Mouse (Mus musculus): ENCODE measurements around the gene Nr4a1. TPM values are rescaled to one million over a fixed set of nuclear protein-coding genes. Genes with fewer than 3 reads are reported as not detected.

Gene Nr4a1
- total and polyA plus RNA-seq, 2 experiments from 2014 or later: 8.6 to 56.0 TPM

DNA sequence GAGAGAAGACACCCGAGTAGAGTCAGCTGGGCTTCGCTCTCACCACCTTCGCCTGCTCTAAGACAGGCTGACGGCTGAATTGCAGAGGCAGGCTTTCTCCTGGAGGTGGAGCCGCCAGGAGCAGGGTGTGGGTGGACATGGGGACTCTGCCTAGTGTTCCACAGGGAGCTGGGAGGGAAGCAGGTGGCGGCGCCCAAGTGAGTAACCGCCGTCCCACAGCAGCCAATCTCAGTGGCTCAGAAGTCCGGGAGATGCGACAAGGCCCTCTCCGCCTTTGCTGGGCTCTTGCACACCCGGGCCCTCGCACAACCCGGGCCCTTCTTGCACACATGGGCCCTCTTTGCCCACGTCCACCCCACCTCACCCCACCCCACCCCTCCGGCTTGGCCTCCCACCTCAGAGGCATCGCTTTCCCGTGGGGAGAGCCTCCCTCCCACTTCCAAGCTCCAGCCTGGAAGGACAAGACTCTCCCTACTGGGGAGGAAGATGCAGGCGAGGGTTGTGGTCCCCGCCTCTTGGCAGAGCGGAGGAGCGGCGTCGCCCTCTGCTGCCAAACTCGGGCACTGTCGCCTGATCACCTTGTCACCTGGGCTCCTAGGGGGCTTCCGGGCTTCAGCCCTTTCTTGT is 15.1 kb upstream of the Nr4a1 start:
- Histone ChIP-seq H3K9ac (replicated peaks; ENCODE audit: low read depth, low read length) (peak overlapping the region; percentile 30; the same call in 1 of the 2 replicates), H3K27ac (ENCODE audit: low read depth) (no peak overlapping the region), H3K27me3 (ENCODE audit: control insufficient read depth, insufficient read depth, low read length) (no peaks in the 10 kb centered on the region), H3K4me3 (ENCODE audit: low read depth, low read length) (peak overlapping the region; percentile 25), H3K4me2 (ENCODE audit: low read depth, low read length) (peak overlapping the region; percentile 60), H3K9me3 (replicated peaks; ENCODE audit: control insufficient read depth, low read length) (no peaks in the 10 kb centered on the region), H3K4me1 (ENCODE audit: control insufficient read depth, insufficient read depth) (peaks cover 26% of the 10 kb centered on the region), H3K36me3 (replicated peaks; ENCODE audit: control insufficient read depth, insufficient read depth, low read length) (no peaks in the 10 kb centered on the region)
- DNase-seq (ENCODE audit: low spot score): peak; percentile 59
- no peak for ATAC-seq (ENCODE audit: insufficient read depth, low read depth)
- TF ChIP-seq CTCF (IDR thresholded peaks at IDR 0.05; ENCODE audit: low read depth) (peak; percentile 68), EP300 (IDR thresholded peaks at IDR 0.05; ENCODE audit: low read depth) (no peak)
- 3% methylated on average over 27 of the region's 28 CpGs for WGBS

DNA sequence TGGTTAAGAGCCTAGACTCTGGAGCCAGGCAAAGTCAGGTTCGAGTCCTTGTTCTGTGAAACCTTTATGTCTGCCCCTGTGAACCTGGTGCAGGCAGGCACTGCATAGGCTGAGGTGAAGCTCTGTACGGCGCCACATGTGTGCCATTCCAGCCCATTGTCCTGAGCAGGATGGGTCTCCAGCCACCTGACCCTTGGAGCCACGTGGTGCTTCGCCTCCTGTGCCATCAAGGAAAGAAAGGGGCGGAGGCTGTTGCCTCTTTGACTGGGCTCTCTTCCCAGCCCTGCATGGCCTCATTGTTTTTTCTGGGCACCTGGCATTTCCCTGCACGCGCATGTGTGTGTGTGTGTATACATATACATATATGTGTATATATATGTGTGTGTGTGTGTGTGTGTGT is 14.2 kb upstream of the Nr4a1 start:
- Histone ChIP-seq H3K4me2 (ENCODE audit: low read depth, low read length) (no peak overlapping the region), H3K27me3 (ENCODE audit: control insufficient read depth, insufficient read depth, low read length) (no peaks in the 10 kb centered on the region), H3K36me3 (replicated peaks; ENCODE audit: control insufficient read depth, insufficient read depth, low read length) (no peaks in the 10 kb centered on the region), H3K27ac (ENCODE audit: low read depth) (no peak overlapping the region), H3K9me3 (replicated peaks; ENCODE audit: control insufficient read depth, low read length) (no peaks in the 10 kb centered on the region), H3K4me1 (ENCODE audit: control insufficient read depth, insufficient read depth) (peaks cover 26% of the 10 kb centered on the region), H3K9ac (replicated peaks; ENCODE audit: low read depth, low read length) (no peak overlapping the region), H3K4me3 (ENCODE audit: low read depth, low read length) (no peak overlapping the region)
- WGBS: 64% methylated on average over 8 of the region's 8 CpGs
- TF ChIP-seq EP300 (IDR thresholded peaks at IDR 0.05; ENCODE audit: low read depth) (no peak), CTCF (IDR thresholded peaks at IDR 0.05; ENCODE audit: low read depth) (no peak)
- no peak for ATAC-seq (ENCODE audit: insufficient read depth, low read depth)
- no peak for DNase-seq (ENCODE audit: low spot score)

DNA sequence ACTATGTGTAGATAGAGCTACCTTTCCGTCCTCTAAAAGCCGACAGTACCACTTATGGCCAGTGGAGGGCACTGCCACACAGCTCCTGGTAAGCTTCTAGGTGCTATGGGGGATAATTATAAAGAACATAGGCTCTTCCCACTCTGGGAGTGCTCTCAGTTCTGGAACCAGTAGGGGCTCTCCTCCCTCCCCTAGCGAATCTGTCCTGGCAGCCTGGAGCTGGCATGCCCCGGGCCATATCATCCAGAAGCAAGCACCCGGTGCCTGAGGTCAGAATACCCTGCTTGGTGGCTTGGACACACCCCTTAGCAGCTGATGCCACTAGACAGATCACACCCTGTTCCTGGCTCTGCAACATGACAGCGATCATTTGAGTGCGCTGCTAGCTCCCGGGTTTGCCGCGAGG is 13.3 kb upstream of the Nr4a1 start:
- DNase-seq (ENCODE audit: low spot score) (peak; percentile 99), ATAC-seq (ENCODE audit: insufficient read depth, low read depth) (peak; percentile 88)
- no peaks in the 10 kb centered on the region for H3K27me3 ChIP-seq (ENCODE audit: control insufficient read depth, insufficient read depth, low read length)
- TF ChIP-seq CTCF (IDR thresholded peaks at IDR 0.05; ENCODE audit: low read depth) (peak; percentile 98), EP300 (IDR thresholded peaks at IDR 0.05; ENCODE audit: low read depth) (peak; percentile 95)
- H3K36me3 ChIP-seq (replicated peaks; ENCODE audit: control insufficient read depth, insufficient read depth, low read length): no peaks in the 10 kb centered on the region
- peak overlapping the region; percentile 18 for H3K4me3 ChIP-seq (ENCODE audit: low read depth, low read length)
- 2% methylated on average over 10 of the region's 10 CpGs for WGBS
- peak overlapping the region; percentile 36 for H3K4me2 ChIP-seq (ENCODE audit: low read depth, low read length)
- no peak overlapping the region for H3K9ac ChIP-seq (replicated peaks; ENCODE audit: low read depth, low read length)
- peak overlapping the region; percentile 97 for H3K27ac ChIP-seq (ENCODE audit: low read depth)
- H3K9me3 ChIP-seq (replicated peaks; ENCODE audit: control insufficient read depth, low read length): no peaks in the 10 kb centered on the region
- H3K4me1 ChIP-seq (ENCODE audit: control insufficient read depth, insufficient read depth): peaks cover 30% of the 10 kb centered on the region

DNA sequence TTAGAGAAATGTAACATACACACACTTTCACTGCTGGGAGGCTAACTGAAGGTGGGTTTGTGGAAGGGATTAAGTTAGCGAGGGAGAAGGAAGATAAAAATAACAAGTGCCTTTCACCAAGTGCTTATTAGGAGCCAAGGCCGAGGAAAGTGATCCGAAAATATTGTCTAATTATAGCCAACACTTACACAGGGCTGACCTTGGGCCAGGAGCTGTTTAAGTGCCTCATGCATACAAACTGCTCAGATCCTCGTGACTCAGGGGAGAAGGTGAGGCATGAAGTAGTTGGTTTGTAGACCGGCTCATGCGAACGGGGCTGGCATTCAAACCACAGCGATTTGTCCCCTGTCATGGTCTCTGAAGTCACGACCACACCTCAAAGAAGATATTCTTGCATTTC is 12.8 kb upstream of the Nr4a1 start:
- TF ChIP-seq CTCF (IDR thresholded peaks at IDR 0.05; ENCODE audit: low read depth) (no peak), EP300 (IDR thresholded peaks at IDR 0.05; ENCODE audit: low read depth) (peak; percentile 21; the same call in 1 of the 2 replicates)
- peaks cover 28% of the 10 kb centered on the region for H3K4me1 ChIP-seq (ENCODE audit: control insufficient read depth, insufficient read depth)
- no peaks in the 10 kb centered on the region for H3K27me3 ChIP-seq (ENCODE audit: control insufficient read depth, insufficient read depth, low read length)
- H3K4me3 ChIP-seq (ENCODE audit: low read depth, low read length): peak overlapping the region; percentile 18
- H3K36me3 ChIP-seq (replicated peaks; ENCODE audit: control insufficient read depth, insufficient read depth, low read length): no peaks in the 10 kb centered on the region
- peak; percentile 90 for DNase-seq (ENCODE audit: low spot score)
- H3K9ac ChIP-seq (replicated peaks; ENCODE audit: low read depth, low read length): peak overlapping the region; percentile 48
- H3K27ac ChIP-seq (ENCODE audit: low read depth): peak overlapping the region; percentile 97
- no peaks in the 10 kb centered on the region for H3K9me3 ChIP-seq (replicated peaks; ENCODE audit: control insufficient read depth, low read length)
- H3K4me2 ChIP-seq (ENCODE audit: low read depth, low read length): peak overlapping the region; percentile 36
- 23% methylated on average over 9 of the region's 9 CpGs for WGBS
- ATAC-seq (ENCODE audit: insufficient read depth, low read depth): peak; percentile 62

DNA sequence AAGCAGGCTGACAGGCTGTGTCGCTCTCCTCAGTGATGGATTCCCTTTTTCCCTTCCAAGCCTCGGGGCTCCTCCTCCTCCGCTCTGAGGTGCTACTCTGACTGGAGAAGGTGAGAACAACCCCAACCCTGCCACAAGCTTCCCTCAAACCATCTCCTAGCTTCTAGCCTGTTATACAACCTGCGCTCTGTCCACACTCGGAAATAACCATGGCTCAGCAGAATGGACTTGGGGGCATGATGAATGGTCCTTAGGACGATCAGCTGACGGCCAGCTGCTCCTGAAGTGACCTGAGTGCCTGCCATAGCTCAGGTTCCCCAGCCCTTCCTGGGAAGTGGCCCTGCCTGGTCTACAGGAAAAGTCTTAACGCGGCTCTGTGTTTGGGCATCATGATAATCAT is 12.2 kb upstream of the Nr4a1 start:
- Histone ChIP-seq H3K9me3 (replicated peaks; ENCODE audit: control insufficient read depth, low read length) (no peaks in the 10 kb centered on the region), H3K27ac (ENCODE audit: low read depth) (peak overlapping the region; percentile 97), H3K36me3 (replicated peaks; ENCODE audit: control insufficient read depth, insufficient read depth, low read length) (no peaks in the 10 kb centered on the region), H3K4me1 (ENCODE audit: control insufficient read depth, insufficient read depth) (peaks cover 32% of the 10 kb centered on the region), H3K9ac (replicated peaks; ENCODE audit: low read depth, low read length) (peak overlapping the region; percentile 48), H3K27me3 (ENCODE audit: control insufficient read depth, insufficient read depth, low read length) (no peaks in the 10 kb centered on the region), H3K4me2 (ENCODE audit: low read depth, low read length) (peak overlapping the region; percentile 36), H3K4me3 (ENCODE audit: low read depth, low read length) (no peak overlapping the region)
- TF ChIP-seq EP300 (IDR thresholded peaks at IDR 0.05; ENCODE audit: low read depth) (no peak), CTCF (IDR thresholded peaks at IDR 0.05; ENCODE audit: low read depth) (no peak)
- 36% methylated on average over 9 of the region's 9 CpGs for WGBS
- ATAC-seq (ENCODE audit: insufficient read depth, low read depth) (no peak), DNase-seq (ENCODE audit: low spot score) (no peak)

DNA sequence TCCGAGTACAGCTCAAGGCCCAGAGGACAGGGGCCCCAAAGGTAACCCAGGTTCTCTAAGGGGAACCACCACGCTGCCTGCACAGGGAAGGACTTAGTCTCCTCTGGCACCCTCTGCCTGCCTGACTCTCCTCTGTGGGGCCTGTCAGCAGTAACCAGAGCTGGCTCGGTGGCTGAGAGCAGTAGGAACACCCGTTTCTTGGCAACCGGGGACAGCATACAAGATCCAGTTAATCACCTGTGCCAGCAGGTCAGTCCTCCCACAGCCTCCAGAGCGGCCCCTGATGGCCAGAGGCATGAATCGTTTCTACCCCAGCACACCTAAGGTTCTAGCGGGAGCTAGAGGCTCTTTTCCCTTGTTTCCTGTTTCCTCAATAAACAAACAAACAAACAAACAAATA is 11.4 kb upstream of the Nr4a1 start:
- H3K4me3 ChIP-seq (ENCODE audit: low read depth, low read length): no peak overlapping the region
- no peaks in the 10 kb centered on the region for H3K9me3 ChIP-seq (replicated peaks; ENCODE audit: control insufficient read depth, low read length)
- whole genome bisulfite sequencing: 20% methylated on average over 8 of the region's 8 CpGs
- H3K36me3 ChIP-seq (replicated peaks; ENCODE audit: control insufficient read depth, insufficient read depth, low read length): no peaks in the 10 kb centered on the region
- H3K4me2 ChIP-seq (ENCODE audit: low read depth, low read length): no peak overlapping the region
- peak overlapping the region; percentile 97 for H3K27ac ChIP-seq (ENCODE audit: low read depth)
- H3K9ac ChIP-seq (replicated peaks; ENCODE audit: low read depth, low read length): peak overlapping the region; percentile 48; the same call in 1 of the 2 replicates
- DNase-seq (ENCODE audit: low spot score) (peak; percentile 90), ATAC-seq (ENCODE audit: insufficient read depth, low read depth) (peak; percentile 21)
- TF ChIP-seq CTCF (IDR thresholded peaks at IDR 0.05; ENCODE audit: low read depth) (peak; percentile 53), EP300 (IDR thresholded peaks at IDR 0.05; ENCODE audit: low read depth) (no peak)
- H3K27me3 ChIP-seq (ENCODE audit: control insufficient read depth, insufficient read depth, low read length): no peaks in the 10 kb centered on the region
- peaks cover 40% of the 10 kb centered on the region for H3K4me1 ChIP-seq (ENCODE audit: control insufficient read depth, insufficient read depth)

Data from heart, postnatal 0 days (tissue).